Mouse (Mus musculus): Measurements from ENCODE around the gene Ttyh1. TPM values are rescaled to one million over a fixed set of nuclear protein-coding genes. Genes with fewer than 3 reads are reported as not detected.

Ttyh1 gene
- 21.5 and 23.4 TPM in 2 replicates for polyA plus RNA-seq (2012; rRNA removed)

- peak within 1 kb of the TSS; percentile 20 for H3K4me3 ChIP-seq (ENCODE audit: low read depth, low read length)
- H3K36me3 ChIP-seq (ENCODE audit: control insufficient read depth, insufficient read depth, low read length): no peaks in the 10 kb centered on the region
- 1% methylated on average over 35 of the region's 37 CpGs for WGBS
- H3K27ac ChIP-seq (ENCODE audit: insufficient read depth, low read depth, low read length): no peak within 1 kb of the TSS
- H3K4me1 ChIP-seq (ENCODE audit: control insufficient read depth, insufficient read depth, insufficient read length, low read length): peaks cover 2% of the 10 kb centered on the region
- TF ChIP-seq POLR2A (IDR thresholded peaks at IDR 0.05; ENCODE audit: low read depth, low read length) (no peak), CTCF (IDR thresholded peaks at IDR 0.05; ENCODE audit: extremely low read depth, insufficient read length, insufficient replicate concordance, low read depth, low read length) (peak; percentile 50)
- H3K27me3 ChIP-seq (ENCODE audit: control insufficient read depth, insufficient read depth, low read length): peaks cover 9% of the 10 kb centered on the region
These were observed at the start of gene Ttyh1 for GRCm38 (mm10) chr7:4119344-4119902. Gene Ttyh1, plus strand, starts transcription at chr7:4119408.

DNA sequence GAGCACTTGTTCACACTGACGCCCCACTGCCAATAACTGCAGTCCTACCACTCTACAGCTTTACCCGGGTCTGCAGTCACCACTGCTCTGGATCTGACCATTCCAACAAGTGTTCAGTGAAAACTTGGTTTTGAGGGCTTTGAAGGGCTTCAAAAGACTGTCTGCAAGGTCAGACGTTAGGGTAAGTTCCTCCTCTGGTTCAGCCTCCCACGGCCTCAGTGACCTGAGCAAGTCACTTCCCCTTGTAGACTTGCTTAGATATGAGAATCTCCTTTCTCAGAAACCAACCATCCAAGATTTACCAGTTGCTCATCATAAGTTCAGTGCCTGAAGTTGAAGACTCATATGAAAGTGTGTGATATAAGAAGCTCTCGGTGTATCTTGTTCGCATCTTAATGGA lies 48.1 kb upstream of the Ttyh1 start:
- Histone ChIP-seq H3K4me1 (ENCODE audit: control insufficient read depth, insufficient read depth, insufficient read length, low read length) (no peaks in the 10 kb centered on the region), H3K27ac (ENCODE audit: insufficient read depth, low read depth, low read length) (peak overlapping the region; percentile 34; the same call in 1 of the 2 replicates), H3K36me3 (ENCODE audit: control insufficient read depth, insufficient read depth, low read length) (no peaks in the 10 kb centered on the region), H3K4me3 (ENCODE audit: low read depth, low read length) (no peak overlapping the region), H3K27me3 (ENCODE audit: control insufficient read depth, insufficient read depth, low read length) (no peaks in the 10 kb centered on the region)
- 87% methylated on average over 6 of the region's 6 CpGs for WGBS
- TF ChIP-seq CTCF (IDR thresholded peaks at IDR 0.05; ENCODE audit: extremely low read depth, insufficient read length, insufficient replicate concordance, low read depth, low read length): no peak
- no peak for TF ChIP-seq POLR2A (IDR thresholded peaks at IDR 0.05; ENCODE audit: low read depth, low read length)

- no peaks in the 10 kb centered on the region for H3K27me3 ChIP-seq (ENCODE audit: control insufficient read depth, insufficient read depth, low read length)
- WGBS: 76% methylated on average over 3 of the region's 3 CpGs
These were observed 46.1 kb upstream of the Ttyh1 start for GRCm38 (mm10) chr7:4073144-4073543.

GRCm38 (mm10) chr7:4079511-4079910 lies 39.7 kb upstream of the Ttyh1 start:
- WGBS: 80% methylated on average over 7 of the region's 7 CpGs
- H3K36me3 ChIP-seq (ENCODE audit: control insufficient read depth, insufficient read depth, low read length): no peaks in the 10 kb centered on the region
- peaks cover 12% of the 10 kb centered on the region; the same call in 1 of the 2 replicates for H3K4me1 ChIP-seq (ENCODE audit: control insufficient read depth, insufficient read depth, insufficient read length, low read length)
- TF ChIP-seq CTCF (IDR thresholded peaks at IDR 0.05; ENCODE audit: extremely low read depth, insufficient read length, insufficient replicate concordance, low read depth, low read length) (no peak), POLR2A (IDR thresholded peaks at IDR 0.05; ENCODE audit: low read depth, low read length) (no peak)
- no peaks in the 10 kb centered on the region for H3K27me3 ChIP-seq (ENCODE audit: control insufficient read depth, insufficient read depth, low read length)
- H3K27ac ChIP-seq (ENCODE audit: insufficient read depth, low read depth, low read length): no peak overlapping the region
- H3K4me3 ChIP-seq (ENCODE audit: low read depth, low read length): no peak overlapping the region

More at GRCm38 (mm10) chr7:4073144-4073543, 46.1 kb upstream of the Ttyh1 start:
- TF ChIP-seq POLR2A (IDR thresholded peaks at IDR 0.05; ENCODE audit: low read depth, low read length) (no peak), CTCF (IDR thresholded peaks at IDR 0.05; ENCODE audit: extremely low read depth, insufficient read length, insufficient replicate concordance, low read depth, low read length) (no peak)
- H3K4me3 ChIP-seq (ENCODE audit: low read depth, low read length): no peak overlapping the region
- H3K4me1 ChIP-seq (ENCODE audit: control insufficient read depth, insufficient read depth, insufficient read length, low read length): no peaks in the 10 kb centered on the region
- H3K27ac ChIP-seq (ENCODE audit: insufficient read depth, low read depth, low read length): 0 out of 2 replicates have a peak overlapping the region, but pooled peaks have one; percentile 55
- no peaks in the 10 kb centered on the region for H3K36me3 ChIP-seq (ENCODE audit: control insufficient read depth, insufficient read depth, low read length)

DNA sequence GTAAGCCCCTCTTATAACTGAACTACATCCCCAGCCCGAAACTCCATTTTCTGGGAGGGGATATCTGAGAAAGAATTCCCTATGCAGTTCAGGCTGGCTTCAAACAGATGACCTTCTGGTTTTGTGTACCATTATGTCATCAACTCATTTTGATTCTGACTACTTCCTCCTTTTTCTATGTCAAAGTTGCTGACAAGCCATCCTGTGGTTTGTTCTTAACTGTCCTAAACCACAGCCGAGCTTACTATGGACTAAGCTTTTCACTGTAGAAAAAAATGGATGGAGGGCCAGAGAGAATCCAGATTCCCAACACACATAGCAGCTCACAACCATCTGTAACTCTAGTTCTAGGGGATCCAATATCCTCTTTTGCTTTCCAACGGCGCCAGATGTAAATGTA lies 38.7 kb upstream of the Ttyh1 start:
- 79% methylated on average over 4 of the region's 4 CpGs for WGBS
- H3K27ac ChIP-seq (ENCODE audit: insufficient read depth, low read depth, low read length): 0 out of 2 replicates have a peak overlapping the region, but pooled peaks have one; percentile 24
- peaks cover 12% of the 10 kb centered on the region; the same call in 1 of the 2 replicates for H3K4me1 ChIP-seq (ENCODE audit: control insufficient read depth, insufficient read depth, insufficient read length, low read length)
- H3K4me3 ChIP-seq (ENCODE audit: low read depth, low read length): no peak overlapping the region
- no peak for TF ChIP-seq POLR2A (IDR thresholded peaks at IDR 0.05; ENCODE audit: low read depth, low read length)
- no peaks in the 10 kb centered on the region for H3K27me3 ChIP-seq (ENCODE audit: control insufficient read depth, insufficient read depth, low read length)
- H3K36me3 ChIP-seq (ENCODE audit: control insufficient read depth, insufficient read depth, low read length): no peaks in the 10 kb centered on the region

DNA sequence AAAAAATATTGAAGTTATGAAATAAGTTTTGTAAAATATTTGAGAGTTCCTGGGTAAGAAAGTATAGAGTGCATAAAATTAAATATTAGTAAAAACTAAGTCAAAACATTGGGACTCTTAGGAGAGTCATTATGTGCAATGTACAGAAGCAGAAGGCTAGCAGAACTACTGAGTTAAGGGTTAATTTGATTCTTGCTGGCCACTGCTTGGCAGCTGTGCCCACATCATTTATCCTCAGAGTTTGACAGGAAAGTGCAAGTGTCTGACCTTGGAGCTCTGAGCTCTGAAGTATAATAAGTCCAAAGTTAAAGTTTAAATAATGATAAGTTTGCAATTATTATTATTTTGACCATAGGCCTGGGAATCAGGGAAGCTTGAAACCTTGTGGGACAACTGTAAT lies 37.5 kb upstream of the Ttyh1 start:
- no peaks in the 10 kb centered on the region for H3K36me3 ChIP-seq (ENCODE audit: control insufficient read depth, insufficient read depth, low read length)
- no peak overlapping the region for H3K27ac ChIP-seq (ENCODE audit: insufficient read depth, low read depth, low read length)
- no peak overlapping the region for H3K4me3 ChIP-seq (ENCODE audit: low read depth, low read length)
- TF ChIP-seq POLR2A (IDR thresholded peaks at IDR 0.05; ENCODE audit: low read depth, low read length) (no peak), CTCF (IDR thresholded peaks at IDR 0.05; ENCODE audit: extremely low read depth, insufficient read length, insufficient replicate concordance, low read depth, low read length) (no peak)
- no peaks in the 10 kb centered on the region for H3K27me3 ChIP-seq (ENCODE audit: control insufficient read depth, insufficient read depth, low read length)
- H3K4me1 ChIP-seq (ENCODE audit: control insufficient read depth, insufficient read depth, insufficient read length, low read length): peaks cover 12% of the 10 kb centered on the region; the same call in 1 of the 2 replicates

- Histone ChIP-seq H3K27ac (ENCODE audit: insufficient read depth, low read depth, low read length) (peak overlapping the region; percentile 45), H3K4me3 (ENCODE audit: low read depth, low read length) (no peak overlapping the region), H3K36me3 (ENCODE audit: control insufficient read depth, insufficient read depth, low read length) (no peaks in the 10 kb centered on the region), H3K4me1 (ENCODE audit: control insufficient read depth, insufficient read depth, insufficient read length, low read length) (peaks cover 14% of the 10 kb centered on the region; the same call in 1 of the 2 replicates), H3K27me3 (ENCODE audit: control insufficient read depth, insufficient read depth, low read length) (no peaks in the 10 kb centered on the region)
- 0% methylated on average over 2 of the region's 2 CpGs for WGBS
- TF ChIP-seq CTCF (IDR thresholded peaks at IDR 0.05; ENCODE audit: extremely low read depth, insufficient read length, insufficient replicate concordance, low read depth, low read length) (no peak), POLR2A (IDR thresholded peaks at IDR 0.05; ENCODE audit: low read depth, low read length) (no peak)
These were observed 36.4 kb upstream of the Ttyh1 start for GRCm38 (mm10) chr7:4082804-4083203.

Measured in small intestine, adult 2 months (tissue).